Mouse (Mus musculus): ENCODE data around the gene Gm28051. TPM values are rescaled to one million over a fixed set of nuclear protein-coding genes. Genes with fewer than 3 reads are reported as not detected.
A peak's percentile ranks its signal among the peaks of the same experiment; 100 is the strongest.

The Gm28051 gene
- not detected for polyA plus RNA-seq (2021)

DNA sequence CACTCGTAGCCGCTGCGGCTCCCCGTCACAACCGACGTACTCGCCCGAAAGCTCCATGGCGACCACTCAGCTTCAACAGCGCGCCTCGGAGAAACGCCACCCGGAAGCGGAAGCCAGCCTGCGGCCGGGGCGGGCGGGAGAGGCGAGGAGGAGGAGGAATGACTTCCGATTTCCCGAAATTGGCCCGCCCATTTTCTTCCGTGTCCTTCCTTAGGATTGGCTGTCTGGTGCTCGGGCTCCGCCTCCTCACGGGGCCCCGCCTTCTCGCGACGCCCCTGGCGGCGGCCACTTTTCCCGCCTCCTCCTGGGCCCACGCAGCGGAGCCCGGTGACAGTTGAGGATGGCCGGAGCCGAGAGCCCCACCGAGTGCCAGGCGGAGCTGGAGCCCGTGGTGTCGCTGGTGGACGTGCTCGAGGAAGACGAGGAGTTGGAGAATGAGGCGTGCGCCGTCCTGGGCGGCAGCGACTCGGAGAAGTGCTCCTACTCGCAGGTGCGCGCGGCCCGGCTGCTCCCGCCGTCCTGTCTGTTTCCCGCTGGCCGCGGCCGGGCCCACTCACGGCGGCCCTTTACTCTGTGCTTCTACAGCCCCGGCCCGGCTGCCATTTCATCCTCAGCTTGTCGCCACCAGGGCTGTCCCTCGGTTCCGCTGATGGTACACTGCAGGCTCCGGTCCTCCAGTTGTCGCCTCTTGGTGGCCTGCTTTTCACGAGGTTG, at the start of gene Gm28051, which contains the start of the genes Gon7 and Ubr7:
Gm28051 (minus strand) TSS at position 77 of the 714 bp plus-strand sequence.
Gon7 (minus strand) TSS at position 115 of the 714 bp plus-strand sequence.
Ubr7 (plus strand) TSS at position 279 of the 714 bp plus-strand sequence.
- peak; percentile 63 for TF ChIP-seq CTCF (IDR thresholded peaks at IDR 0.05)
- POLR2A ChIA-PET = no interaction called here
- CTCF ChIA-PET = no interaction called here
- ATAC-seq (peak; percentile 94), DNase-seq (ENCODE audit: low read depth, low spot score) (peak; percentile 76)
- H3K27me3 ChIP-seq = no peaks in the 10 kb centered on the region
- in situ Hi-C loops (cut with MboI; ENCODE audit: low pct_unique_long_range_greater_than_20kb) = loop anchor here (25.0 kb wide), 1 partner anchor 771 kb away; the partner anchor contains the start of gene Cpsf2

DNA sequence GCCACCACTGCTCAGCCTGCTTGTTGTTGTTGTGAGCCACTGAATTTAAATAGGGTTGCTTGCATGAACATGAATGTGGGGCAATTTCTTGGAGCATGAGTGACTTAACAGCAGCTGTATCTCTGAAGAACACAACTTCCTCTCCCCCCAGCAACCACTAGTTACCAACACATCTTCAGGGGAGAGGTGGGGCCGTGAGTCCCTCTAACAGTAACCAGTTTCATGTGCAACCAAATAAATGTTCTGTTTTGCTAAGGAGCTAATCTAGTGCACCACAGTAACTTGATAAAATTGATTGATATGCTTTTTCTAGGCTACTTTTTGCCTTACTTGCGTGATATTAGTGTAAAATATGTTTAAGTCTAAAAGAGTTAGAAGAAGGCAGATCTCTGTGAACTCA, 42.0 kb upstream of the Gm28051 start:
- ATAC-seq (no peak), DNase-seq (ENCODE audit: low read depth, low spot score) (no peak)
- in situ Hi-C loops (cut with MboI; ENCODE audit: low pct_unique_long_range_greater_than_20kb) = no loop called here
- no peak for TF ChIP-seq CTCF (IDR thresholded peaks at IDR 0.05)
- H3K27me3 ChIP-seq = no peaks in the 10 kb centered on the region
- ChIA-PET CTCF (interaction anchor here (0.8 kb wide), 1 partner anchor 11 kb away, joined by 3 read pairs; no protein-coding TSS in a partner anchor), POLR2A (no interaction called here)

GRCm38 (mm10) chr12:102787927-102788326, 30.4 kb upstream of the Gm28051 start:
- POLR2A ChIA-PET = no interaction called here
- no peak for ATAC-seq
- in situ Hi-C loops (cut with MboI; ENCODE audit: low pct_unique_long_range_greater_than_20kb) = no loop called here
- no peak for DNase-seq (ENCODE audit: low read depth, low spot score)
- H3K27me3 ChIP-seq = no peaks in the 10 kb centered on the region
- CTCF ChIA-PET = interaction anchor here (0.8 to 1.2 kb wide), 4 partner anchors 16 to 48 kb away, joined by 3 read pairs; no protein-coding TSS in a partner anchor
- no peak for TF ChIP-seq CTCF (IDR thresholded peaks at IDR 0.05)

DNA sequence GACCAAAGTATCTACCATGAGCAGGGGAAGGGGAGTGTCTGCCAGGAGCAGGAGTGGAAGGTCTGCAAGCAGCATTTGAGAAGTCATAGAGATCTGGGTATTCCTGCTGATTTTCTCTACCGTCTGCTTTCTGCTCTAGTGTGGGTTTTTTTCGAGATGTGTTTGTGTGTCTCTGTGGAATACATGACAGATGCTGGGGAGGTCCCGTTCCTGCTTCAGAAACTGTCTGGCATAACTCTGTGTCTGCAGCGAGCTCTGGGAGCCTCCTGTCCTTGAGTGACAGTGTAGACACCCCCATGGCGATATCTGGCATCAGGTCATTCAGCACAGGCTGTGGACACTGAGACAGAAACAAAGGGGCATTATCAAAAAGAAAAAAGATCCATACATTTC, 28.0 kb upstream of the Gm28051 start:
- in situ Hi-C loops (cut with MboI; ENCODE audit: low pct_unique_long_range_greater_than_20kb) = no loop called here
- TF ChIP-seq CTCF (IDR thresholded peaks at IDR 0.05) = no peak
- no peaks in the 10 kb centered on the region for H3K27me3 ChIP-seq
- ChIA-PET POLR2A (no interaction called here), CTCF (no interaction called here)
- ATAC-seq = no peak
- no peak for DNase-seq (ENCODE audit: low read depth, low spot score)

GRCm38 (mm10) chr12:102784899-102785592, 27.5 kb upstream of the Gm28051 start:
- TF ChIP-seq CTCF (IDR thresholded peaks at IDR 0.05) = no peak
- in situ Hi-C loops (cut with MboI; ENCODE audit: low pct_unique_long_range_greater_than_20kb) = no loop called here
- no peak for DNase-seq (ENCODE audit: low read depth, low spot score)
- ChIA-PET CTCF (no interaction called here), POLR2A (no interaction called here)
- ATAC-seq = no peak
- no peaks in the 10 kb centered on the region for H3K27me3 ChIP-seq

DNA sequence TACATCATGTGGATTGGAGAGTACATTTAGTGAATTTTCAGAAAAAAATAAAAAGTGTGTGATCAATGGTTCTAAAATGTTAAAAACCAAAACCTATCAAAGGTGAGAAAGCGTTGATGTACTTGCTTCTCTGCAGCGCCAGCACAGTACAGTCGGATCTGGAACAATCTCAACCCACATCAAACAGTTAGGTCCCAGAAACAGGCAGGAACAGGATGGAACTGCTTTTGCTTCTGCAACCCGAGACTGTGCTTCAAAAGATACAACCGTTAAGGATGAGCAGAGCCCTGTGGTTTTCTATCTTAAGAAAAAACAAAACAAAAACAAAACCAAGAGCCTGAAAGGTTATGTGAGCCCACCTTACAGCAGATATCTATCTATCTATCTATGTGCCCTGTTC, 25.3 kb upstream of the Gm28051 start:
- DNase-seq (ENCODE audit: low read depth, low spot score) (no peak), ATAC-seq (no peak)
- no peak for TF ChIP-seq CTCF (IDR thresholded peaks at IDR 0.05)
- ChIA-PET POLR2A (interaction anchor here (0.7 kb wide), 1 partner anchor 11 kb away, joined by 4 read pairs; no protein-coding TSS in a partner anchor), CTCF (interaction anchor here (1.6 kb wide), 1 partner anchor 13 kb away, joined by 5 read pairs; no protein-coding TSS in a partner anchor)
- H3K27me3 ChIP-seq = no peaks in the 10 kb centered on the region
- in situ Hi-C loops (cut with MboI; ENCODE audit: low pct_unique_long_range_greater_than_20kb) = no loop called here

DNA sequence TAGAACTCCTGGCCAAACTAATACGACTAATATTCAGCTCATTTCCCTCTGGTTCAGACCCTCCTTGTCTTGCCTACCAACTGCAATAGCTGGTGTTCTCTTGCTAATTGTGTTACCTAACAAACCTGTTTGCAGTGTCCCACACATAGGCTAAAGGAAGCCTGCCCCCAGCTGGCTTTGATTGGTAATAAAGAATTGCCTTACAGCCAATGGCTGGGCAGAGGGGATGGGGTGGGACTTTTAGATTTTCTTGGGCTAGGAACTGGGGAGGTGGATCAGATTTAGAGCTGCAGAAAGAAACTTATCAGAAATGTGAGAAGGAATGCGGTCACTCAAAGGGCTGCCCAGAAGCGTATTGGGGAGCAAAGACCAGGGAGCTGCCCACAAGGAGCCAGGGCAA, 21.9 kb upstream of the Gm28051 start:
- no peak for DNase-seq (ENCODE audit: low read depth, low spot score)
- in situ Hi-C loops (cut with MboI; ENCODE audit: low pct_unique_long_range_greater_than_20kb) = no loop called here
- no peak for ATAC-seq
- H3K27me3 ChIP-seq = no peaks in the 10 kb centered on the region
- peak; percentile 44 for TF ChIP-seq CTCF (IDR thresholded peaks at IDR 0.05)
- ChIA-PET POLR2A (no interaction called here), CTCF (interaction anchor here (0.6 to 1.6 kb wide), 4 partner anchors 10 to 16 kb away, joined by 3 to 5 read pairs (median 4); no protein-coding TSS in a partner anchor)

DNA sequence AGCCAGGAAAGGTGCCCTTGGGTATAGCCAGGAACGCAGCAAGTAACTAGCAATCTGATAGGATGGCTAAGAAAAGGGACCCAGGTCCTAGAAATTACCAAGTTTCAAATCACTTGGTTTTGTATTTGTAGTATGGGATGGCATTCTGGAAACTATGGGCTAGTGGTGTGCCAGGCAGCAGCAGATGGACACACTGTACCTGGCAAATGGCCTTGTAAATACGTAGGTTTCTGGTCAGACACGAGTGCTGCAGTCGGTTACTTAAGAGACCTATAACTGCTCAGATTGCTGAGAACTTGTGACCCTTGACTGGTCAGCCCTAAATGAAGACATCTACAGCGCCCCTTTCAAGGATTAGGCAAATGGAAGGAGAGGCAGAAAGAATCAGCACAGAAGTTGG, 20.6 kb upstream of the Gm28051 start:
- CTCF ChIA-PET = no interaction called here
- POLR2A ChIA-PET = no interaction called here
- DNase-seq (ENCODE audit: low read depth, low spot score) (no peak), ATAC-seq (no peak)
- TF ChIP-seq CTCF (IDR thresholded peaks at IDR 0.05) = no peak
- no peaks in the 10 kb centered on the region for H3K27me3 ChIP-seq
- in situ Hi-C loops (cut with MboI; ENCODE audit: low pct_unique_long_range_greater_than_20kb) = no loop called here

GRCm38 (mm10) chr12:102776035-102776434, 18.5 kb upstream of the Gm28051 start:
- TF ChIP-seq CTCF (IDR thresholded peaks at IDR 0.05) = no peak
- in situ Hi-C loops (cut with MboI; ENCODE audit: low pct_unique_long_range_greater_than_20kb) = no loop called here
- DNase-seq (ENCODE audit: low read depth, low spot score) (no peak), ATAC-seq (no peak)
- CTCF ChIA-PET = no interaction called here
- H3K27me3 ChIP-seq = no peaks in the 10 kb centered on the region
- POLR2A ChIA-PET = no interaction called here

DNA sequence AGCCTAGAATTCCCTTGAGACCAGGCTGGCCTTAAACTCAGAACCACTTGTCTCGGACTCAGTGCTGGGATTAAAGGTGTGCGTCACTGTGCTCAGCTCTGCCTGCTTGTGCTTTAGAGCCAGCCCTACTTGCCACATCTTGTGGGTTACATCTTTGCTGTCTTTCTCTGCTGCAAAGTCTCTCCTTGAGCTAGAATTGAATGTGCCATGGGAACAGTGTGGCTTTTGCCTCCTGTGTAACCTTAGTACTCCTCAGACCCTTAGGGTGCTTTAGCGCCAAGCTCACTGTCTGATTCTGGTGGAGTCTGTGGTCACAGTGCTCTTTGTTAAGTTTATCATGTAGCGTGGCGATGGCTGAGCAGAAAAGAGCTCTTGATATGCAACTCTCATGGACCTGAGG, 15.1 kb upstream of the Gm28051 start:
- no peaks in the 10 kb centered on the region for H3K27me3 ChIP-seq
- ATAC-seq = no peak
- no peak for TF ChIP-seq CTCF (IDR thresholded peaks at IDR 0.05)
- ChIA-PET CTCF (no interaction called here), POLR2A (interaction anchor here (0.6 kb wide), 1 partner anchor 31 kb away, joined by 3 read pairs; no protein-coding TSS in a partner anchor)
- in situ Hi-C loops (cut with MboI; ENCODE audit: low pct_unique_long_range_greater_than_20kb) = loop anchor here (25.0 kb wide), 1 partner anchor 785 kb away; the partner anchor contains the start of gene Cpsf2
- no peak for DNase-seq (ENCODE audit: low read depth, low spot score)

- DNase-seq (ENCODE audit: low read depth, low spot score) (no peak), ATAC-seq (no peak)
- no peaks in the 10 kb centered on the region for H3K27me3 ChIP-seq
- ChIA-PET POLR2A (interaction anchor here (0.7 kb wide), 1 partner anchor 11 kb away, joined by 4 read pairs; no protein-coding TSS in a partner anchor), CTCF (no interaction called here)
- no peak for TF ChIP-seq CTCF (IDR thresholded peaks at IDR 0.05)
- in situ Hi-C loops (cut with MboI; ENCODE audit: low pct_unique_long_range_greater_than_20kb) = loop anchor here (25.0 kb wide), 1 partner anchor 784 kb away; the partner anchor contains the start of gene Cpsf2
Observed at GRCm38 (mm10) chr12:102771601-102772000, 14.0 kb upstream of the Gm28051 start.
